Mouse (Mus musculus) embryonic fibroblast, embryonic 13.5 days (primary cell): ENCODE measurements around the gene Ei24.

Source experiments
- CTCF ChIP-seq: IDR thresholded peaks from 2 replicates; pipeline ENCODE4 v1.5.1; 2011; ENCODE audit warnings: mild to moderate bottlenecking, control low read depth, low read length, moderate library complexity, borderline replicate concordance; ENCODE audit not compliant: insufficient read depth
- POLR2A ChIP-seq: IDR thresholded peaks from 2 replicates; pipeline ENCODE4 v1.6.1; 2011; ENCODE audit warnings: low read depth, mild to moderate bottlenecking, control low read depth, low read length, moderate library complexity

DNA sequence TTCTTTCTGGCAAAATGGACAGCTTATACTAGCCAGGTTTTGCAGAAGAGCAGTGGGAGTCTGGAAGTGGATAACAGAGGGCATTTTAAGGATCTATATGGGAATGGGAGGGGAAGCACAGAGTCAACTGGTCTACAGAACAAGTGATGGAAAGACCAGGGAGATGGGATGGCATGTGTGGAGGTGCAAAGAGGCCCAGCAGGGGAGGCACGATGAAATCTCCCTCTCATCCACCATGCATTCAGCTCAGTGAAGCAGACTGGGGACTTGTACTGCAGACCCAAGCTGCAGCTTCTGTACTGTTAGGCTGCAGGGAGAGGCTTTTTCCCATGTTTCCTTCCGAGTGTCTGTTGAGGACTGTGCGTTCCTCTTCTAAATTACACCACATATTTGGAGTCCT lies 36.7 kb upstream of the Ei24 start:
- TF ChIP-seq CTCF (no peak), POLR2A (no peak)
